ENCODE assay signal across 7 mouse cellular contexts in genomic region chr17:13555311-13556059, GRCm38 (mm10).
A peak's percentile ranks its signal among the peaks of the same experiment; 100 is the strongest.
DNase-seq lines count a peak whose midpoint lies in the region; ATAC-seq and TF ChIP-seq lines count a peak whose summit lies in the region.
"Not testable (repeated sequence)": the region's sequence is repeated elsewhere in the genome, so short reads cannot be mapped to it uniquely, and the experiment has no call there.

No protein-coding gene starts in this region.

- peak overlapping the region; percentile 84 for H3K27ac ChIP-seq in stomach, postnatal 0 days (replicated peaks)

- H3K9ac ChIP-seq in stomach, postnatal 0 days (ENCODE audit: low read length), result not testable (repeated sequence)

- TF ChIP-seq CTCF in stomach, postnatal 0 days (IDR thresholded peaks at IDR 0.05; ENCODE audit: low read depth), result not testable (repeated sequence)

- DNase-seq in adrenal gland, postnatal 25 days, result peak; percentile 43
- DNase-seq in gastrocnemius, postnatal 10 days, result peak; percentile 53
- peak; percentile 73 to 76 for DNase-seq in heart, postnatal 14 days
- peak; percentile 97 for DNase-seq in kidney, adult 9 months
- peak; percentile 31 for DNase-seq in layer of hippocampus, adult 9-11 months
- DNase-seq in lung, postnatal 4 days, result peak; percentile 86 to 91
- DNase-seq in stomach, postnatal 0 days (ENCODE audit: low spot score), result peak; percentile 92

- ATAC-seq in stomach, postnatal 0 days (ENCODE audit: low FRiP score, low TSS enrichment), result peak; percentile 86

- not testable (repeated sequence) for TF ChIP-seq EP300 in stomach, postnatal 0 days (optimal IDR thresholded peaks at IDR 0.05)

- WGBS in stomach, postnatal 0 days, result 14% methylated on average over 8 of the region's 9 CpGs

- H3K36me3 ChIP-seq in stomach, postnatal 0 days (ENCODE audit: control insufficient read depth, insufficient read depth, low read length), result not testable (repeated sequence)

- not testable (repeated sequence) for H3K27me3 ChIP-seq in stomach, postnatal 0 days (ENCODE audit: control insufficient read depth, insufficient read depth, low read length)

- H3K4me2 ChIP-seq in stomach, postnatal 0 days (replicated peaks; ENCODE audit: low read depth), result not testable (repeated sequence)

- H3K4me3 ChIP-seq in stomach, postnatal 0 days (ENCODE audit: low read depth, low read length), result not testable (repeated sequence)

- not testable (repeated sequence) for H3K9me3 ChIP-seq in stomach, postnatal 0 days (ENCODE audit: control insufficient read depth, low read length)

- not testable (repeated sequence) for H3K4me1 ChIP-seq in stomach, postnatal 0 days (replicated peaks; ENCODE audit: control insufficient read depth, insufficient read depth)

- intact Hi-C loops in heart, postnatal 14 days (cut with DNase I), result not testable (repeated sequence)

Comparison
In these comparisons a context has a peak if more than half of its experiments do, and no peak if none do; other contexts are left out.
1. DNase-seq: peak in every context shown above with its lines; median percentile 97 in kidney, adult 9 months; 92 in stomach, postnatal 0 days; 88 in lung, postnatal 4 days; 74 in heart, postnatal 14 days; 53 in gastrocnemius, postnatal 10 days; 43 in adrenal gland, postnatal 25 days; 31 in layer of hippocampus, adult 9-11 months.